Mouse (Mus musculus): ENCODE measurements around the gene Gabpb2.

DNA sequence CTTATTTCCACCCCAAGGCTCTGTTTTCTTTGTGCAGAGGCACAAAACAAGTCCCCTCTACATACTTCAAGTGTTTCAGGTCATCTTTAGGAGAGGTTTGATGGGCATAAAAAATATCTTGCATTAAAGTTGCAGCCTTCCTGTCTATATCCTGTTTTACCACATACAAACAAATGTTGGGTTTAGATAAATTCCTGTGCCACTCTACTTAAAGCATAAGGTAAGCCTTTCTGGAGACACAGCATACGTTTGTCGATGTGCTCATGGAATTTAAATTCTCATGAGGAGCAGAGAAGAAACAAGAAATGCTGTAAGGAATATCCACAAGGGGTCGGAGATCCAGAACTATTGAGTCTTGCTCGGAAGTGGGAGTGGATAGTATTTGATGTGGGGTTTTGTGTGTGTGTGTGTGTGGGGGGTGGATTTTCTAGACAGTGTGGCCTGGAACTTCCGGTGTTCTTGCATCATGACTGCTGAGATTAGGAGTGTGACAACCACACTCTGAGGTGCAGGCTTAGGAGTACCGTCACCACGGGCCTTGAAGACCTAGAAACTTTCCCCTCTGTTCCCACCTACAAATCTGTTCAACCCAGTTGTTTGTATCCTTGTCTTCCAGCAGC is 82.2 kb downstream of the Gabpb2 start:
- no peak for TF ChIP-seq CTCF (IDR thresholded peaks at IDR 0.05; ENCODE audit: borderline replicate concordance, extremely low read depth, insufficient read depth, insufficient read length)
- no peak for TF ChIP-seq POLR2A (IDR thresholded peaks at IDR 0.05; ENCODE audit: borderline replicate concordance, extremely low read depth, insufficient read depth, insufficient read length, poor library complexity, severe bottlenecking)

All from brain, embryonic 14.5 days (tissue).